Mouse (Mus musculus): Measurements from ENCODE around the gene Rexo5. TPM values are rescaled to one million over a fixed set of nuclear protein-coding genes. Genes with fewer than 3 reads are reported as not detected.

Rexo5 gene
- polyA plus RNA-seq, 1 experiment: 31.4 TPM

DNA sequence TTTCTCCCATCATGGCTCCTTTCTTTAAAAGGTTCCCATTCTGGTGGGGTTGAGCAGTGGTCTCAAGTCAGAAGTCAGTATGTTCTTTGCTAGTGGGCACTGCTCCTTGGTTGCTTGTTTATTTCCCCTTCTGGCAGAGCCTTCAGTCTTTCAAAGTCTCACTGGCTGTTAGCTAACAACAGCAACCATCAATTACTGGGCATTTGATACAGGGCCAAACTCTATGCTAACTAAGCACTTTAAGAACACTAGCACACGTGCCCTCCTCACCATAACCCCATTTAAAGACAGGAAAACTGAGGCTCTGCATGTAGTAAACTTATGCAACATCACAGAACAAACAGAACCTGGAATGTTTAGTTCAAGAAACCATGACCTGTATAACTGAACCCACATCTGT lies 68.4 kb downstream of the Rexo5 start:
- peak overlapping the region; percentile 92 for H3K9ac ChIP-seq (ENCODE audit: low read depth, poor library complexity, severe bottlenecking)
- no peaks in the 10 kb centered on the region for H3K27me3 ChIP-seq (ENCODE audit: control insufficient read depth, insufficient read depth, low read length, poor library complexity, severe bottlenecking)
- H3K4me3 ChIP-seq (ENCODE audit: low read depth, low read length): no peak overlapping the region; the same call in 1 of the 2 replicates
- H3K4me1 ChIP-seq (ENCODE audit: control insufficient read depth, insufficient read depth, low read length): peaks cover 2% of the 10 kb centered on the region
- TF ChIP-seq CTCF (IDR thresholded peaks at IDR 0.05; ENCODE audit: low read depth, low read length) (no peak), POLR2A (IDR thresholded peaks at IDR 0.05; ENCODE audit: insufficient read depth, low read length) (no peak), EP300 (IDR thresholded peaks at IDR 0.05; ENCODE audit: insufficient read depth, low read depth, low read length) (no peak)
- no peaks in the 10 kb centered on the region for H3K9me3 ChIP-seq (replicated peaks; ENCODE audit: control insufficient read depth, insufficient read depth, low read length, poor library complexity, severe bottlenecking)
- H3K36me3 ChIP-seq (ENCODE audit: control insufficient read depth, insufficient read depth, low read length, poor library complexity, severe bottlenecking): peaks cover 10% of the 10 kb centered on the region
- peak overlapping the region; percentile 100 for H3K27ac ChIP-seq (ENCODE audit: insufficient read depth, low read length)

DNA sequence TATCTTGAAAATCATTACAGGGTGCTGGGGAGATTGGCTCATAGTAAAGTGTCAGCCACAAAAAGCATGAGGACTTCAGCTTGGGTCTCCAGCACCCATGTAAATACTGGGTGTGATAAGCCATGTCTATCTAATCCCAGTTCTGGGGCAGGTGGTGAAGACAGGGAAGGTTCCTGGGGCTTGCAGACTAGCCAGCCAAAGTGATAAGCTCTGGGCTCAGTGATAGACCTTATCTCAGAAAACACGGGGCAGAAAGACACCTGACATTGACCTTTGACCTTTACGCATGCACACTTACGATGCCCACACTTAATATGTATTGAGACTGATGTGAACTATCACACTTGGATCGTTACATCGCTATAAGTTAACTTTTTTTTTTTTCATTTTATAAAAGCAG lies 70.7 kb downstream of the Rexo5 start:
- peaks cover 3% of the 10 kb centered on the region for H3K36me3 ChIP-seq (ENCODE audit: control insufficient read depth, insufficient read depth, low read length, poor library complexity, severe bottlenecking)
- no peak overlapping the region for H3K4me3 ChIP-seq (ENCODE audit: low read depth, low read length)
- no peak overlapping the region for H3K9ac ChIP-seq (ENCODE audit: low read depth, poor library complexity, severe bottlenecking)
- no peaks in the 10 kb centered on the region for H3K4me1 ChIP-seq (ENCODE audit: control insufficient read depth, insufficient read depth, low read length)
- no peaks in the 10 kb centered on the region for H3K27me3 ChIP-seq (ENCODE audit: control insufficient read depth, insufficient read depth, low read length, poor library complexity, severe bottlenecking)
- TF ChIP-seq POLR2A (IDR thresholded peaks at IDR 0.05; ENCODE audit: insufficient read depth, low read length) (no peak), CTCF (IDR thresholded peaks at IDR 0.05; ENCODE audit: low read depth, low read length) (no peak), EP300 (IDR thresholded peaks at IDR 0.05; ENCODE audit: insufficient read depth, low read depth, low read length) (no peak)
- no peaks in the 10 kb centered on the region for H3K9me3 ChIP-seq (replicated peaks; ENCODE audit: control insufficient read depth, insufficient read depth, low read length, poor library complexity, severe bottlenecking)
- no peak overlapping the region for H3K27ac ChIP-seq (ENCODE audit: insufficient read depth, low read length)

DNA sequence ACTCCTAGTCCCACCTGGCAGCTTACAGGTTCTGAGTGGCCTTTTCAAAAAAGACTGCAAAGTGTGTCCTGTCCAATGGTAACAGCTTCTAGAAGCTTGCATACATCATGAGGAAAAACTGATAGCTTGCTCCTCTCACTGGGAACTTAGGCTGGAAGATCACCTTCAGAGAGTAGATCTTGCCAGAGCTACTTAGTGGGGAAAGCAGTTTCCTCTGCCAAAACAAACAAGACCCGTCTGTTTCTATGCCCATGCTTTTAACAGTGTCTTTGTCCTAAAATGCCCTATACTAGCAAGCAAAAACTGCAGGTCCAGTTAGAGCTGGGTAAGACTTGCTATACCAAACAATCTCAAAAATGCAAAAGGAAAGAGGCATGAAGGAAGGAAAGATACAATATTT lies 72.3 kb downstream of the Rexo5 start:
- no peak overlapping the region for H3K9ac ChIP-seq (ENCODE audit: low read depth, poor library complexity, severe bottlenecking)
- H3K27ac ChIP-seq (ENCODE audit: insufficient read depth, low read length): no peak overlapping the region
- no peak overlapping the region for H3K4me3 ChIP-seq (ENCODE audit: low read depth, low read length)
- no peaks in the 10 kb centered on the region for H3K27me3 ChIP-seq (ENCODE audit: control insufficient read depth, insufficient read depth, low read length, poor library complexity, severe bottlenecking)
- H3K9me3 ChIP-seq (replicated peaks; ENCODE audit: control insufficient read depth, insufficient read depth, low read length, poor library complexity, severe bottlenecking): no peaks in the 10 kb centered on the region
- H3K4me1 ChIP-seq (ENCODE audit: control insufficient read depth, insufficient read depth, low read length): no peaks in the 10 kb centered on the region
- H3K36me3 ChIP-seq (ENCODE audit: control insufficient read depth, insufficient read depth, low read length, poor library complexity, severe bottlenecking): peaks cover 7% of the 10 kb centered on the region
- no peak for TF ChIP-seq POLR2A (IDR thresholded peaks at IDR 0.05; ENCODE audit: insufficient read depth, low read length)
- TF ChIP-seq CTCF (IDR thresholded peaks at IDR 0.05; ENCODE audit: low read depth, low read length): no peak
- TF ChIP-seq EP300 (IDR thresholded peaks at IDR 0.05; ENCODE audit: insufficient read depth, low read depth, low read length): no peak

DNA sequence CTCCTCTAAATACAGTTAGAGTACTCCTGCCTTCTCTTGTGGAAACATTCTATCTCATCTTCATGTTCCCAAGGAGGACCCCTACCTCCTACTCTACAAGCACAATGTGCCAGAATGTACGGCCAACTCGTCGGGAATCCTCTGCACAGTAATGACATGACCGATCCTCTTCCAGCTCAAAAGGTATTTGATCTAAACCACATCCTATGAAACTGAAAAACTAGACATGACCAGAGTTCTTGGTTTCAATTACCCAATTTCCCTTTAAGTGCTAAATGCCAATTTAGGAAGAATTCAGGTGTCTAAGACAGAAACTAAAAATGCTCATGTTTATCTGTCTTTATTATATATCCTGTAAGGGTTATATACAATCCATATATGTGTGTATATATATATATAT lies 78.4 kb downstream of the Rexo5 start:
- peaks cover 3% of the 10 kb centered on the region; the same call in 1 of the 2 replicates for H3K36me3 ChIP-seq (ENCODE audit: control insufficient read depth, insufficient read depth, low read length, poor library complexity, severe bottlenecking)
- no peak for TF ChIP-seq EP300 (IDR thresholded peaks at IDR 0.05; ENCODE audit: insufficient read depth, low read depth, low read length)
- TF ChIP-seq POLR2A (IDR thresholded peaks at IDR 0.05; ENCODE audit: insufficient read depth, low read length): no peak
- no peak for TF ChIP-seq CTCF (IDR thresholded peaks at IDR 0.05; ENCODE audit: low read depth, low read length)
- no peaks in the 10 kb centered on the region for H3K9me3 ChIP-seq (replicated peaks; ENCODE audit: control insufficient read depth, insufficient read depth, low read length, poor library complexity, severe bottlenecking)
- H3K27ac ChIP-seq (ENCODE audit: insufficient read depth, low read length): no peak overlapping the region
- H3K4me3 ChIP-seq (ENCODE audit: low read depth, low read length): no peak overlapping the region
- no peak overlapping the region for H3K9ac ChIP-seq (ENCODE audit: low read depth, poor library complexity, severe bottlenecking)
- H3K27me3 ChIP-seq (ENCODE audit: control insufficient read depth, insufficient read depth, low read length, poor library complexity, severe bottlenecking): no peaks in the 10 kb centered on the region
- no peaks in the 10 kb centered on the region for H3K4me1 ChIP-seq (ENCODE audit: control insufficient read depth, insufficient read depth, low read length)

DNA sequence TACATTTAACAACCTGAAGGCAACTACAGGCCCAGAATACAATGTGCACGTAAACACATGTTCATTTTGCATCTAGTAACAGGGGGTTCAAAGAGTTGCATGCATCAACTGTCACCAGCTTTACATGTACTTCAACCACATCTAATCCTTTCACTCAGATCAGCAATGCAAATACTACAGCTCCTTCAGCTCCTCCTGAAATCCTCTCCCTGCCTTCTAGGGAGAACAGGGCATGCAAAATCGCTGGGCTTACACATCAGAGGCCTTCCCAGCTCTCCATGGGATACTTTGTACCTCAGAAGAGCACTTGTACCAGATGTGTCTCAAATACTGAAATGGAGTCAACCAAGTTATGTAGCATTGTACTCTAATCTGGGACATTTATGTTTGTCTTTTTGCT lies 79.2 kb downstream of the Rexo5 start:
- TF ChIP-seq POLR2A (IDR thresholded peaks at IDR 0.05; ENCODE audit: insufficient read depth, low read length): no peak
- no peak for TF ChIP-seq CTCF (IDR thresholded peaks at IDR 0.05; ENCODE audit: low read depth, low read length)
- no peak for TF ChIP-seq EP300 (IDR thresholded peaks at IDR 0.05; ENCODE audit: insufficient read depth, low read depth, low read length)
- peaks cover 3% of the 10 kb centered on the region; the same call in 1 of the 2 replicates for H3K36me3 ChIP-seq (ENCODE audit: control insufficient read depth, insufficient read depth, low read length, poor library complexity, severe bottlenecking)
- no peak overlapping the region for H3K27ac ChIP-seq (ENCODE audit: insufficient read depth, low read length)
- no peak overlapping the region for H3K4me3 ChIP-seq (ENCODE audit: low read depth, low read length)
- H3K4me1 ChIP-seq (ENCODE audit: control insufficient read depth, insufficient read depth, low read length): no peaks in the 10 kb centered on the region
- no peak overlapping the region for H3K9ac ChIP-seq (ENCODE audit: low read depth, poor library complexity, severe bottlenecking)
- no peaks in the 10 kb centered on the region for H3K27me3 ChIP-seq (ENCODE audit: control insufficient read depth, insufficient read depth, low read length, poor library complexity, severe bottlenecking)
- H3K9me3 ChIP-seq (replicated peaks; ENCODE audit: control insufficient read depth, insufficient read depth, low read length, poor library complexity, severe bottlenecking): no peaks in the 10 kb centered on the region

DNA sequence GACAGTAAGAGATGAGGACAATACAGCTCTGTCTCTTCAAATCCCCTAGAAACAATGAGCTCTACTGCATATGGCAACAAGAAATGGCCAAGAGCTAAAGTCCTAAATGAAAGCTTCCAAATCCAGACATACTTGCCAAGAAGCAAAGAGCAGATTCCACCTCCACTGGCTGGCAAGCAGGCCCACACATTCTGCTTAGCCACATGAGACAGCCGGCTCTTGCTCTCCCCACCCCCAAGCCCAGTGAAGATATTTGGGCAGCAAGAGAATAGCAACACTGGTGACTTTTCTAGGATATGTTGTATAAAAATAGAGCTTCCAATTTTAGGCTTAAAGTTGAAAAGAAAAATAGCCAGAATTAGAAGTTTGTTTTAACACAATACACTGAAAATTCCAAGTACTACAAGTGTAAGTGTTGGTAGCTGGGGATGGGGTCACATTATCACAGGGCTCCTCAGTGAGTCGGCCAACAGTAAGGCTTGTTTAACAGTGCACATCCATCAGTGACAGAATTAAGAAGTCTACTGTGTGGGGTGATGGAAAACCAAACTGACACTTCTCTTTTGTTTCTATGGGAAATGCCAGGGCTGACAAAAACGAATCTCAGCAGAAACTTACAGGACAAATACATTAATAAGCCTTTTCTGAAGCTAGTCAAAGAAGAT lies 82.1 kb downstream of the Rexo5 start:
- Histone ChIP-seq H3K27me3 (ENCODE audit: control insufficient read depth, insufficient read depth, low read length, poor library complexity, severe bottlenecking) (no peaks in the 10 kb centered on the region), H3K4me1 (ENCODE audit: control insufficient read depth, insufficient read depth, low read length) (no peaks in the 10 kb centered on the region), H3K36me3 (ENCODE audit: control insufficient read depth, insufficient read depth, low read length, poor library complexity, severe bottlenecking) (no peaks in the 10 kb centered on the region; the same call in 1 of the 2 replicates), H3K9ac (ENCODE audit: low read depth, poor library complexity, severe bottlenecking) (no peak overlapping the region), H3K27ac (ENCODE audit: insufficient read depth, low read length) (no peak overlapping the region), H3K9me3 (replicated peaks; ENCODE audit: control insufficient read depth, insufficient read depth, low read length, poor library complexity, severe bottlenecking) (no peaks in the 10 kb centered on the region), H3K4me3 (ENCODE audit: low read depth, low read length) (no peak overlapping the region)
- TF ChIP-seq EP300 (IDR thresholded peaks at IDR 0.05; ENCODE audit: insufficient read depth, low read depth, low read length) (no peak), POLR2A (IDR thresholded peaks at IDR 0.05; ENCODE audit: insufficient read depth, low read length) (no peak), CTCF (IDR thresholded peaks at IDR 0.05; ENCODE audit: low read depth, low read length) (no peak)

Data from ES-Bruce4 (cell line).